Mouse (Mus musculus) spleen, adult 2 months (tissue): Measurements from ENCODE around the gene Nrxn1. TPM values are rescaled to one million over a fixed set of nuclear protein-coding genes. Genes with fewer than 3 reads are reported as not detected.

ENCODE experiments used
- DNase-seq, 2 experiments: peaks; one replicate each; pipeline versions ENCODE4 v3.0.0 to v3.0.0-alpha.2; 2012 to 2021; ENCODE audit warnings: low spot score in 2 of 2, low read depth in 1 of 2
- H3K27ac ChIP-seq: fragments of 200-500 bp; 2 replicates; pipeline ENCODE4 v1.5.1; 2012; ENCODE audit warnings: low read length, inconsistent platforms; ENCODE audit not compliant: insufficient read depth
- H3K27me3 ChIP-seq: fragments of 200-500 bp; 2 replicates; pipeline ENCODE4 v1.6.1; 2012; ENCODE audit warnings: mild to moderate bottlenecking, moderate library complexity, low read length, inconsistent platforms; ENCODE audit not compliant: control insufficient read depth, insufficient read depth
- H3K36me3 ChIP-seq: fragments of 200-500 bp; 2 replicates; pipeline ENCODE4 v1.6.1; 2012; ENCODE audit warnings: mild to moderate bottlenecking, low read length, inconsistent platforms; ENCODE audit not compliant: control insufficient read depth, insufficient read depth
- H3K4me1 ChIP-seq: fragments of 200-500 bp; 2 replicates; pipeline ENCODE4 v1.6.1; 2011; ENCODE audit warnings: inconsistent platforms; ENCODE audit not compliant: control insufficient read depth, insufficient read depth, insufficient read length
- H3K4me3 ChIP-seq: fragments of 200-500 bp; 2 replicates; pipeline ENCODE4 v1.5.1; 2011; ENCODE audit warnings: mild to moderate bottlenecking, inconsistent platforms; ENCODE audit not compliant: insufficient read depth, insufficient read length; ENCODE audit errors: extremely low read depth
- CTCF ChIP-seq: fragments of 200-500 bp; IDR thresholded peaks from 2 replicates; pipeline ENCODE4 v1.5.1; 2011; ENCODE audit warnings: mild to moderate bottlenecking, inconsistent platforms; ENCODE audit not compliant: insufficient read depth, insufficient read length, insufficient replicate concordance; ENCODE audit errors: extremely low read depth
- POLR2A ChIP-seq: fragments of 200-500 bp; IDR thresholded peaks from 2 replicates; pipeline ENCODE4 v1.6.1; 2011; ENCODE audit warnings: low read depth, low read length, inconsistent platforms
- WGBS: fragments of 180-500 bp; shearing (Covaris S2); methylation state at CpG from one replicate; pipeline ENCODE4 v1.1.7; 2018; 5-methylcytosine and 5-hydroxymethylcytosine counted together
- polyA plus RNA-seq: library from polyadenylated mRNA; depleted of rRNA; stranded (reverse); fragments of >200 nt; gene quantifications from 2 replicates; pipeline ENCODE4 v1.2.3, GENCODE M21; 2012

Nrxn1 gene
- polyA plus RNA-seq, 1 experiment = 0.50 TPM

DNA sequence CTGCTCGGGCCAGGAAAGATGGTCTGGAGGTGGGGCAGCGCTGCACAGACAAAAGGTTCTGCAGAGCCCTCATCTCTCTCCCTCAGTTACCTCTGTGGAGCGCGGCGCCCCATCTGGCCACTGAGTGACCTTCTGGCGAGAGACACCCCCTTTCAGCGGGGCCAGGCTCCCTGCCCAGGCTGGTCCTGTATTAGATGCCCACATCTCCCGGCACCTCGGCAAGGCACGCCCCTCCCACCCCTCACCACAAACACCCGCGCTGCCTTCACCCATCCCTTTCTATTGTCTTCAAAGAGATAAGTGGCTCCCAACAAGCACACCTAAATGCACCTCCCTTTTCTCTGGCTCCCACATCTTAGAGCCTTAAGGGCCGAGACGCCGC, 638.5 kb downstream of the Nrxn1 start:
- Histone ChIP-seq H3K27ac (no peak overlapping the region), H3K4me1 (peaks cover 5% of the 10 kb centered on the region; the same call in 1 of the 2 replicates), H3K27me3 (peaks cover 4% of the 10 kb centered on the region), H3K4me3 (no peak overlapping the region; the same call in 1 of the 2 replicates), H3K36me3 (no peaks in the 10 kb centered on the region)
- 9% methylated on average over 15 of the region's 15 CpGs for WGBS
- no peak for DNase-seq
- TF ChIP-seq POLR2A (no peak), CTCF (no peak)

DNA sequence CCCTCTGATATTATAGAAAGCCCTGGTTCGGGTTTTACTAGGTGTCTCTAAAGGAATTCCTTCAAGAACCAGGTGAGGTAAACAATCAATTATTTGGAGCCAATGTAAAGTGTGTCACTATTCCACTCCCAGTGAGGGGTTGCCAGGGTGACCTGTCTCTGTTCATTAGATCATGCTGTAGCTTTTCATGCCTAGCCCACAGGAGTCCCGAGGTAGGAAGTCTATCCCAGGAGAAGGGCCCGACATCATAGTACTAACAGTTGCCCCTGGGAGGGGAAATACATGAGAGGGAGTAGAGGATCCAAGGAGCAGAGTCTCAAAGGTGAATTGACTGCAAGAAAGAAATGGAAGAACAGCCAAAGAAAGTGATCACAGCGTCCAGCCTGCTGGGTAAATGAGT, 639.6 kb downstream of the Nrxn1 start:
- peaks cover 5% of the 10 kb centered on the region; the same call in 1 of the 2 replicates for H3K4me1 ChIP-seq
- H3K36me3 ChIP-seq = no peaks in the 10 kb centered on the region
- peaks cover 4% of the 10 kb centered on the region for H3K27me3 ChIP-seq
- H3K27ac ChIP-seq = no peak overlapping the region
- WGBS = 58% methylated on average over 4 of the region's 4 CpGs
- no peak overlapping the region for H3K4me3 ChIP-seq
- TF ChIP-seq CTCF = no peak
- TF ChIP-seq POLR2A = no peak
- no peak for DNase-seq

- TF ChIP-seq CTCF = no peak
- Histone ChIP-seq H3K4me3 (no peak overlapping the region), H3K27me3 (peaks cover 4% of the 10 kb centered on the region), H3K36me3 (no peaks in the 10 kb centered on the region), H3K4me1 (peaks cover 5% of the 10 kb centered on the region; the same call in 1 of the 2 replicates), H3K27ac (no peak overlapping the region)
- 79% methylated on average over 2 of the region's 2 CpGs for WGBS
- no peak for DNase-seq
Measured at GRCm38 (mm10) chr17:90452770-90453169, 640.1 kb downstream of the Nrxn1 start.

- WGBS = 75% methylated on average over 2 of the region's 2 CpGs
- H3K4me3 ChIP-seq = no peak overlapping the region
- H3K4me1 ChIP-seq = peaks cover 5% of the 10 kb centered on the region; the same call in 1 of the 2 replicates
- TF ChIP-seq POLR2A = no peak
- no peak for TF ChIP-seq CTCF
- no peaks in the 10 kb centered on the region for H3K36me3 ChIP-seq
- no peak overlapping the region for H3K27ac ChIP-seq
- DNase-seq = no peak
- peaks cover 4% of the 10 kb centered on the region for H3K27me3 ChIP-seq
Measured at GRCm38 (mm10) chr17:90451384-90451783, 641.5 kb downstream of the Nrxn1 start.

DNA sequence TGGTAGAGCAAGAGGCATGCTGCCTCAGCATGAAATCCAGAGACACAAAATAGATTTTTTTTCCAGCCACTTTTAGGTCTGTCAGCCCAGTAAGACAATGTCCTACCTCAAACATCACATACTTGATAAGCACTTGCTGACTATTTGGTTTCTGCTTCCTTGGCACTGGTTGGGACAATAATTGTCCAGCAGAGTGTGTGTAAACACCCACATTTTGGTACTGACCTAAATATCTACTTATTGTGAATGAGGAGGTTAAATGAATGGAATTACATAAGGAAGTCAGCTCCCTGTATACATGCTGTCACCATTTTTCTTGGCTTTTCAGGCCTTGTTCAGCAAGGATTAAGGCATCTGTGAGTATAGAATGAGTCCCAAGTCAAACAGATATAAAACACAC, 649.8 kb downstream of the Nrxn1 start:
- no peak for DNase-seq
- H3K4me1 ChIP-seq = no peaks in the 10 kb centered on the region
- H3K4me3 ChIP-seq = no peak overlapping the region
- H3K27me3 ChIP-seq = no peaks in the 10 kb centered on the region
- H3K27ac ChIP-seq = no peak overlapping the region
- no peak for TF ChIP-seq CTCF
- TF ChIP-seq POLR2A = no peak
- H3K36me3 ChIP-seq = no peaks in the 10 kb centered on the region

DNA sequence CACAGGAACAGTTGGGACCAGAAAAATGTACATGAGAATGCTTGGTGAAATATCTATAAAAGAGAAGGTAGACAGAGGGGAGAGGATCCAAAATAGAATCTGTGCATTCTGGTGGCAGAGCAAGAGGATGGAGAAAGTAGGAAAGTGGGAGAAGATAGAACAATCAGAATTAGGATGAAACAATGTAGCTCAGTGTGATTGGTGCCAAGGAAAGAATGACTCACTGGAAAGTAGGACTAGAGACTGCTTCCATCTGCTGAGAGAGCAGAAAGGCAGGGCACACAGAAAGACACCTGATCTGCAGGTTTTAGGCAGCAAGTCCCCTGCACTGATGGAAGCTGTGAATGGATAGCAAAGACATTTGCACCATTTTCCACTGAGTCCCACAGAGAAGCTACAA, 657.0 kb downstream of the Nrxn1 start:
- H3K27ac ChIP-seq = no peak overlapping the region
- no peak for DNase-seq
- no peaks in the 10 kb centered on the region for H3K36me3 ChIP-seq
- no peaks in the 10 kb centered on the region for H3K4me1 ChIP-seq
- H3K4me3 ChIP-seq = no peak overlapping the region
- H3K27me3 ChIP-seq = no peaks in the 10 kb centered on the region
- TF ChIP-seq CTCF = no peak
- TF ChIP-seq POLR2A = no peak

GRCm38 (mm10) chr17:90435371-90435770, 657.5 kb downstream of the Nrxn1 start:
- H3K36me3 ChIP-seq = no peaks in the 10 kb centered on the region
- H3K27ac ChIP-seq = no peak overlapping the region
- no peaks in the 10 kb centered on the region for H3K27me3 ChIP-seq
- H3K4me1 ChIP-seq = no peaks in the 10 kb centered on the region
- H3K4me3 ChIP-seq = no peak overlapping the region
- TF ChIP-seq POLR2A (no peak), CTCF (no peak)
- no peak for DNase-seq
- 80% methylated on average over 2 of the region's 2 CpGs for WGBS

GRCm38 (mm10) chr17:90430211-90430610, 662.7 kb downstream of the Nrxn1 start:
- Histone ChIP-seq H3K27me3 (no peaks in the 10 kb centered on the region), H3K27ac (no peak overlapping the region), H3K4me3 (no peak overlapping the region), H3K36me3 (no peaks in the 10 kb centered on the region), H3K4me1 (no peaks in the 10 kb centered on the region)
- no peak for TF ChIP-seq POLR2A
- TF ChIP-seq CTCF = no peak
- no peak for DNase-seq
- WGBS = 88% methylated on average over 1 of the region's 1 CpGs
